Mouse (Mus musculus) ZHBTc4 (cell line): Measurements from ENCODE around the gene Tbc1d7.

Experiments
- DNase-seq: peaks from one replicate; pipeline ENCODE4 v3.0.0-alpha.2; 2011; ENCODE audit warnings: low read depth, low spot score

Gene Tbc1d7

GRCm38 (mm10) chr13:43134468-43134867, 36.8 kb downstream of the Tbc1d7 start:
- no peak for DNase-seq

DNA sequence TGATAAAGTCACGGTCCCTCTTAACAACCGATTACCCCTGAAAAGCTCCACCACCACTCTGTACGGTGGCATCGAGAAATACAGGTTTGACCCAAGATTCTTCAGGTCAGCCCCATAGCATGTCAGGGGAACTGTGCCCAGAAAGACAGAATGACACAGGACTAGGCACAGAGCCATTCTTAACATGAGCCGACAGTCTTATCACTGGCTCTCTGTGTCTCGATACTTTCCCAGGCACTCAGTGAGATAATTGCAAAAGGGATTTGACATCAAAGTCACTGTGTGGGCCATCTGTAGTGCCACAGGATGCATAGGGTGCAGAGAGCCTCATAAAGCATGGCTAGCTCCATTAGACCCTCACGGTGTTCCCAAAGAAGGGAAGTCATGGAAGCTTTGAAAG, 37.9 kb downstream of the Tbc1d7 start:
- DNase-seq, result no peak

DNA sequence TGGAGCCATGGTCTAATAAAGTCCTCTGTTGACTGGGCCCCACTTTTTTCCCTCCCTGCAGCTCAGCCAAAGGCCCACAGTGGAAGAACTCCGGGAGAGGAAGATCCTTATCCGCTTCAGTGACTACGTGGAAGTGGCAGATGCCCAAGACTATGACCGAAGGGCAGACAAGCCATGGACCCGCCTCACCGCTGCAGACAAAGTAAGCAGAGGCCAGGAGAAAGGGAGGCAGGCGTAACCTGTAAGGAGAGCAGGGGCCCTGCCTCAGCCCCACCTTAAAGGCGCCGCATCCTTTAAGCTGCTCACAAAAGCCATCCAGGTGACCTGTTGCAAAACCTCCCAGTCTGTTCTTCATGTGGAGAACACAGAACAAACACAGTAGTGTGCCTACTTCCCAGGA, 38.4 kb downstream of the Tbc1d7 start:
- DNase-seq, result no peak

DNA sequence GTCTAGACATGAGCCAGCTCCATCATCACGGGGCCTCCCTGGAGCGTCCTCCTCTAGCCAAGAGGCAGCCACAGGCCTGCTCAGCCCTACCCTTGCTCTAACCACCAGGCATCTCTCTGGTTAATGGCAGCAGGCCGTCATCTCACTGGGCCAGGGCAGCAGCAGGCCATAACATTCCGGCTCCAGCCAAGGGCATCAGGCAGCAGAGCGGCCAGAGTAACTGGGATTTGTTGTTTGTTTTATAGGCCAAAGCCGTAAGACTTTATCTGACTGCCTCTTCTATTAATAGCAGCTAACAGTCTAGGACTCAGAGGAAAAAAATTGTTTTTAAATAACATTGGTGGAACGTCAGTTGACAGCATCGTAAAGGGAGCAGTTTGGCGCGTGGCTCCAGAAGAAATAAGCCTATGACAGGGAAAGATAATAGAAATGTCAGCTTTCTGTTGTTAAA, 39.5 kb downstream of the Tbc1d7 start:
- no peak for DNase-seq

DNA sequence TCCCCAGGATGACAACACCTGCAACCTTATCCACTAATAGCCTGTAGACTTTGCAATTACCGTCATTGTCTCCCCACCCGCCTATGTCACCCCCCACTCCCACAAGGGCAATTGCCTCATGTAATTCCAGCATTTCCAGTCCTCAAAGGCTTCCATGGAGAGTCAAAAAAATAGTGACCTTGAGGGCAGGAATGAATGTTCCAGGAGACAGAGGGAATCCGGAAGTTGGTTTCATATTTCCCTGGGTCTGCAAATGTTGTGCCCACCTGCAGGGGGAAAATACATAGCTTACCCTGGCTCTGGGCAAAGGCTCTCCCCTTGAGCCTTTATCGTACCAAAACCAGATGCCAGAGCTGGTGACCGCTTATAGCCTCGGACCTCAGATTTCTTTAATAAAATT, 41.1 kb downstream of the Tbc1d7 start:
- no peak for DNase-seq

GRCm38 (mm10) chr13:43124683-43125074, 46.6 kb downstream of the Tbc1d7 start:
- DNase-seq, result no peak

- no peak for DNase-seq
Observed at GRCm38 (mm10) chr13:43123895-43124682, 47.2 kb downstream of the Tbc1d7 start.

- DNase-seq, result peak; percentile 21
Observed at GRCm38 (mm10) chr13:43122306-43123070, 48.8 kb downstream of the Tbc1d7 start.

DNA sequence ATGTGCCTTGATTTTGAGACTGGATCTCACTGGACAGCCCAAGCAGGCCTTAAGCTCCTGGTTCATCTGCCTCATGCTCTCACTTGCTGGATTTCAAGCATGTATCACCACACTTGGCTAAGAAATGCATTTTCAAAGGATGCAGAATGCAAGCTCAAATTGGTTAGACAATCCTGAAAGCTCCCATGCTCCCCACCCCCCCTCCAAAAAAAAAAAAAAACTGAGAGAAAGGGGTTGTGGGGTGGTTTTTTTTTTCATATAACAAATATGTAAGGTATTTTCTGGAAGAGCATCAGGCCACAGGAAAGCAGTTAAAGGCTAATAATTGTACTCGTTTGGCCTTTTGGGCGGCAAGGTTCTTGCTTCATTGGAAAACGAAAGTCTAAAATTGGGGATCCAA, 58.2 kb downstream of the Tbc1d7 start:
- no peak for DNase-seq

GRCm38 (mm10) chr13:43112707-43113106, 58.6 kb downstream of the Tbc1d7 start:
- no peak for DNase-seq

- no peak for DNase-seq
Observed at GRCm38 (mm10) chr13:43112280-43112679, 59.0 kb downstream of the Tbc1d7 start.

DNA sequence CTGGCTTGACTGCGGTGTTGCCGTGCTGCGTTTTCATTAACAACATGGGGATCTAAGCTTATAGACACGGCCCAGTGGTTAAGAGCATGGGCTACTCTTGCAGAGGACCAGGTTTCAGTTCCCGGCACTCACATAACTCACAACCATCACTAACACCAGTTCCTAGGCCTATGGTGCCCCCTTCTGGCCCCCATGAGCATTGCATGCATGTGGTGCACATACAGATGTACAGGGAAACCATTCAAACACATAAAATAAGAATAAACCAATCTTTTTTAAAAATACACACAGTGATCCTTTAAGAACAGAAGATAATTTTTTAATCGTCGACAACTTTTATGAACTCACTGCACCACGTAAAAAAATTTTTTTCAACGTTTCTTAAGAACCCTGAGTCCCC, 66.8 kb downstream of the Tbc1d7 start:
- DNase-seq, result peak; percentile 19

- no peak for DNase-seq
Observed at GRCm38 (mm10) chr13:43102943-43103342, 68.4 kb downstream of the Tbc1d7 start.
